Mouse (Mus musculus): Measurements from ENCODE around the gene Ldhd. TPM values are rescaled to one million over a fixed set of nuclear protein-coding genes. Genes with fewer than 3 reads are reported as not detected.
A peak's percentile ranks its signal among the peaks of the same experiment; 100 is the strongest.

The Ldhd gene
- 5.8 and 6.5 TPM in 2 replicates for polyA plus RNA-seq (2015; fragmentation: Nextera tagmentation; extraction: Ambion mirVana)

DNA sequence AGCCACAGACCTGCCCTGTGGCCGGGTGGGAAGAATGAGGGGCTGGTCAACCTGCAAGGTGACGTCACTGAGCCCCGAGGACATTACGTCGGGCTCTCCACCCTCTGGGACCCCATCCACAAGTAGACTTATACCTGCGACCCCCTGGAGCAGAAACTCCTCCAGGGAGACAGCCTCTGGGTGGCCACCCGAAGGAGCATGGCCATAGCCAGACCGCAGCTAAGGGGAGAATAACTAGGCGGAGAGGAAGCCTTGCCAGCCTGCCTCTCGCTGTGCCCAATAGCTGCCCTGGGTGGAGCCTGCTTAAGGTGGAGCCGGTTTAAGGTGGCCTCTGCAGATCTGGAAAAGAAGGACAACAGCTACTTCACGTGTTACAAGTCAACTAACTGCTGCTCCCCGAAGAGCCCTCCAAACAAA lies at the start of gene Ldhd:
TSS of gene Ldhd (minus strand) at position 270 of the 417 bp plus-strand sequence.
- Histone ChIP-seq H3K36me3 (ENCODE audit: control insufficient read depth, insufficient read depth) (0 out of 2 replicates have a peak, but pooled peaks cover 4% of the 10 kb centered on the region), H3K4me1 (replicated peaks; ENCODE audit: control insufficient read depth, insufficient read depth, low read length) (no peaks in the 10 kb centered on the region), H3K9me3 (ENCODE audit: control insufficient read depth) (no peaks in the 10 kb centered on the region), H3K27me3 (replicated peaks; ENCODE audit: control insufficient read depth, insufficient read depth, low read length) (no peaks in the 10 kb centered on the region), H3K4me3 (ENCODE audit: low read depth, low read length) (peak within 1 kb of the TSS; percentile 39), H3K27ac (ENCODE audit: low read depth, low read length) (no peak within 1 kb of the TSS), H3K4me2 (replicated peaks; ENCODE audit: low read depth) (peak within 1 kb of the TSS; percentile 66), H3K9ac (ENCODE audit: low read depth, low read length) (no peak within 1 kb of the TSS)
- peak; percentile 68 for ATAC-seq
- 20% methylated on average over 13 of the region's 13 CpGs for WGBS
- no peak for TF ChIP-seq CTCF (IDR thresholded peaks at IDR 0.05; ENCODE audit: low read depth)

DNA sequence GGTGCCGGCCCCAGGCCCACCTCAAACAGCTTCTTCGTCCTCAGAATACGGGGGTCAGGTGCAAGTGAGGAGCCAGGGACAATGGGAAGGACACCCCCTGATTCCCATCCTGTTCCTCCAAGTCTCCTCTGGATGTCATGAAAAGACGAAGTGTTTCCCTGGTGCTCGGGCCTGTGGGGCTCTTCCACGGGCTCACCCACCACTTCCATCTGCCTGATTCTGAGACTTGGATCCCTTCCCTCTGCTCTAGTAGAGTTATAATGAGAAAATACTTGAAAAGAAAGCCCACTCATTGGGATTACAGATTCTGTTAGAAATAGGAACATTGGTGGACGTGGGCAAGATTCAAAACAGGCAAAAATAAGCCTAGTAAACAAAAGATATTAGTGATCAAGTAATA lies 48.7 kb upstream of the Ldhd start:
- Histone ChIP-seq H3K4me1 (replicated peaks; ENCODE audit: control insufficient read depth, insufficient read depth, low read length) (no peaks in the 10 kb centered on the region), H3K4me2 (replicated peaks; ENCODE audit: low read depth) (no peak overlapping the region), H3K27ac (ENCODE audit: low read depth, low read length) (no peak overlapping the region), H3K36me3 (ENCODE audit: control insufficient read depth, insufficient read depth) (no peaks in the 10 kb centered on the region), H3K9ac (ENCODE audit: low read depth, low read length) (no peak overlapping the region), H3K4me3 (ENCODE audit: low read depth, low read length) (no peak overlapping the region), H3K27me3 (replicated peaks; ENCODE audit: control insufficient read depth, insufficient read depth, low read length) (no peaks in the 10 kb centered on the region), H3K9me3 (ENCODE audit: control insufficient read depth) (no peaks in the 10 kb centered on the region)
- WGBS, result 90% methylated on average over 7 of the region's 7 CpGs
- ATAC-seq, result no peak
- TF ChIP-seq CTCF (IDR thresholded peaks at IDR 0.05; ENCODE audit: low read depth), result no peak

DNA sequence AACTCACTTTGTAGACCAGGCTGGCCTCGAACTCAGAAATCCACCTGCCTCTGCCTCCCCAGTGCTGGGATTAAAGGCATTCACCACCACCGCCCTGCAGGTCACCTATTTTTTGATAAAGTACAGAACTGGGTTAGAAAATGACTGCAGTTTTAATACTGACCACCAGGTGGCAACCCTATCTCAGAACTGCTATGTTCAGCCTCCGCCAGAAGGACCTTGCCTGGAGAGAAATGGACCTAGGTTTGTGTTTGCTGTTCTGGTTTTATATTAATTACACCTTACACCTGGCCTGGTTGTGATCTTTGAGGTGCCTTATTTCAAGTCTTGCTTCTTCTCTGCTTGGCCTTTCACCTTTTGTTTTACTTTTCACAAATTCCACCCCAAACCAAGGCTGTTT lies 47.9 kb upstream of the Ldhd start:
- Histone ChIP-seq H3K4me1 (replicated peaks; ENCODE audit: control insufficient read depth, insufficient read depth, low read length) (no peaks in the 10 kb centered on the region), H3K4me3 (ENCODE audit: low read depth, low read length) (no peak overlapping the region), H3K27me3 (replicated peaks; ENCODE audit: control insufficient read depth, insufficient read depth, low read length) (no peaks in the 10 kb centered on the region), H3K9ac (ENCODE audit: low read depth, low read length) (no peak overlapping the region), H3K36me3 (ENCODE audit: control insufficient read depth, insufficient read depth) (no peaks in the 10 kb centered on the region), H3K4me2 (replicated peaks; ENCODE audit: low read depth) (no peak overlapping the region), H3K27ac (ENCODE audit: low read depth, low read length) (no peak overlapping the region), H3K9me3 (ENCODE audit: control insufficient read depth) (no peaks in the 10 kb centered on the region)
- TF ChIP-seq CTCF (IDR thresholded peaks at IDR 0.05; ENCODE audit: low read depth), result peak; percentile 87
- no peak; the same call in 1 of the 2 replicates for ATAC-seq
- WGBS, result 20% methylated on average over 3 of the region's 3 CpGs

DNA sequence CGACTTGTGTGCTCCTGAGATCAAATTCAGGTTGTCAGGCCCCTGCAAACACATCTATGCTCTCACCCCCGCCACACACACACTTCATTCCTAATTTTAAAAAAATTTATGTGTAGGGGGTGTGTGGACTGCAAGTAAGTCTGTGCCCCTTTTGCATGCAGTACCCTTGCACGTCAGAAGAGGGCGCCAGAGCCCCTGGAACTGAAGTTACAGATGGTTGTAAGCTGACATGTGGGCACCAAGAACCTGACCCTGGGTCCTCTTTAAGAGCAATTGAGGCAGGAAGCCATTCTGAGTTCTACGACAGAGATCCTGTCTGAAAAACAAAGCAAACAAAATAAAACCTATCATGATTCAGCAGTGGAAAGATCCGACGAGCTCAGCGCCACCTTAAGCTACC lies 46.1 kb upstream of the Ldhd start:
- peak; percentile 58 for TF ChIP-seq CTCF (IDR thresholded peaks at IDR 0.05; ENCODE audit: low read depth)
- H3K36me3 ChIP-seq (ENCODE audit: control insufficient read depth, insufficient read depth), result peaks cover 4% of the 10 kb centered on the region; the same call in 1 of the 2 replicates
- H3K4me3 ChIP-seq (ENCODE audit: low read depth, low read length), result no peak overlapping the region
- no peaks in the 10 kb centered on the region for H3K4me1 ChIP-seq (replicated peaks; ENCODE audit: control insufficient read depth, insufficient read depth, low read length)
- H3K27me3 ChIP-seq (replicated peaks; ENCODE audit: control insufficient read depth, insufficient read depth, low read length), result no peaks in the 10 kb centered on the region
- H3K4me2 ChIP-seq (replicated peaks; ENCODE audit: low read depth), result no peak overlapping the region
- H3K9ac ChIP-seq (ENCODE audit: low read depth, low read length), result no peak overlapping the region
- H3K9me3 ChIP-seq (ENCODE audit: control insufficient read depth), result no peaks in the 10 kb centered on the region
- 73% methylated on average over 8 of the region's 8 CpGs for WGBS
- H3K27ac ChIP-seq (ENCODE audit: low read depth, low read length), result no peak overlapping the region
- no peak for ATAC-seq

DNA sequence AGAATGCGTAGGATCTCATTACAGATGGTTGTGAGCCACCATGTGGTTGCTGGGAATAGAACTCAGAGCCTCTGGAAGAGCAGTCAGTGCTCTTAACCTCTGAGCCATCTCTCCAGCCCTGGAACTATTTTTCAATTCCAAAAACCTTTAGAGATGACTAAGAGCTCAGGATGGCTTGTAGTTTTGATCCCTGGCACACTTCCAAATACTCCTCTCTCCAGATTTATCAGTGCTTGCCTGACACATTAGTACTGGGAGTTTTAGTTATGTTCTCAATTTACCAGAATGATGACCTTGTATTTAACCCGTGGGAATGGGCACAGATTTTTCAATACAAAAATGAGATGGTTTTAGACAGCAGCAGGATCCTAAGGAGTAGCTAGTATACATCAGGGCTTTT lies 36.6 kb upstream of the Ldhd start:
- H3K4me1 ChIP-seq (replicated peaks; ENCODE audit: control insufficient read depth, insufficient read depth, low read length), result no peaks in the 10 kb centered on the region
- 89% methylated on average over 2 of the region's 2 CpGs for WGBS
- H3K9me3 ChIP-seq (ENCODE audit: control insufficient read depth), result no peaks in the 10 kb centered on the region
- no peak for TF ChIP-seq CTCF (IDR thresholded peaks at IDR 0.05; ENCODE audit: low read depth)
- H3K27me3 ChIP-seq (replicated peaks; ENCODE audit: control insufficient read depth, insufficient read depth, low read length), result no peaks in the 10 kb centered on the region
- H3K36me3 ChIP-seq (ENCODE audit: control insufficient read depth, insufficient read depth), result peaks cover 37% of the 10 kb centered on the region
- no peak overlapping the region for H3K4me2 ChIP-seq (replicated peaks; ENCODE audit: low read depth)
- no peak overlapping the region for H3K9ac ChIP-seq (ENCODE audit: low read depth, low read length)
- no peak for ATAC-seq
- no peak overlapping the region for H3K4me3 ChIP-seq (ENCODE audit: low read depth, low read length)
- no peak overlapping the region for H3K27ac ChIP-seq (ENCODE audit: low read depth, low read length)

- Histone ChIP-seq H3K9me3 (ENCODE audit: control insufficient read depth) (no peaks in the 10 kb centered on the region), H3K4me3 (ENCODE audit: low read depth, low read length) (no peak overlapping the region), H3K27ac (ENCODE audit: low read depth, low read length) (no peak overlapping the region), H3K27me3 (replicated peaks; ENCODE audit: control insufficient read depth, insufficient read depth, low read length) (no peaks in the 10 kb centered on the region), H3K9ac (ENCODE audit: low read depth, low read length) (no peak overlapping the region), H3K36me3 (ENCODE audit: control insufficient read depth, insufficient read depth) (peaks cover 15% of the 10 kb centered on the region; the same call in 1 of the 2 replicates), H3K4me2 (replicated peaks; ENCODE audit: low read depth) (no peak overlapping the region), H3K4me1 (replicated peaks; ENCODE audit: control insufficient read depth, insufficient read depth, low read length) (peaks cover 6% of the 10 kb centered on the region; the same call in 1 of the 2 replicates)
- 0 out of 2 replicates have a peak, but pooled peaks have one; percentile 34 for ATAC-seq
- TF ChIP-seq CTCF (IDR thresholded peaks at IDR 0.05; ENCODE audit: low read depth), result peak; percentile 94
- WGBS, result 91% methylated on average over 3 of the region's 3 CpGs
These were observed 32.3 kb upstream of the Ldhd start for GRCm38 (mm10) chr8:111662473-111662872.

All from intestine, postnatal 0 days (tissue).